Mouse (Mus musculus): ENCODE results near the gene Sfn.

Gene Sfn

GRCm38 (mm10) chr4:133620668-133621067 is 18.7 kb upstream of the Sfn start:
- peak in 1 of 2 experiments; percentile 2 for DNase-seq (ENCODE audit: inconsistent age in 2 of 2, low spot score in 1 of 2)

GRCm38 (mm10) chr4:133619473-133620136 is 17.6 kb upstream of the Sfn start:
- peak in 1 of 2 experiments; percentile 1 for DNase-seq (ENCODE audit: inconsistent age in 2 of 2, low spot score in 1 of 2)

- DNase-seq (ENCODE audit: inconsistent age in 2 of 2, low spot score in 1 of 2) = no peak
These were observed 16.0 kb upstream of the Sfn start for GRCm38 (mm10) chr4:133617936-133618335.

- peak in 1 of 2 experiments; percentile 59 for DNase-seq (ENCODE audit: inconsistent age in 2 of 2, low spot score in 1 of 2)
These were observed 13.4 kb upstream of the Sfn start for GRCm38 (mm10) chr4:133615416-133615815.

GRCm38 (mm10) chr4:133614274-133614761 is 12.3 kb upstream of the Sfn start:
- peak; percentile 83 to 93 for DNase-seq (ENCODE audit: inconsistent age in 2 of 2, low spot score in 1 of 2)

GRCm38 (mm10) chr4:133613867-133614266 is 11.9 kb upstream of the Sfn start:
- no peak for DNase-seq (ENCODE audit: inconsistent age in 2 of 2, low spot score in 1 of 2)

GRCm38 (mm10) chr4:133613026-133613425 is 11.1 kb upstream of the Sfn start:
- no peak for DNase-seq (ENCODE audit: inconsistent age in 2 of 2, low spot score in 1 of 2)

- no peak for DNase-seq (ENCODE audit: inconsistent age in 2 of 2, low spot score in 1 of 2)
These were observed 10.4 kb upstream of the Sfn start for GRCm38 (mm10) chr4:133612416-133612815.

- DNase-seq (ENCODE audit: inconsistent age in 2 of 2, low spot score in 1 of 2) = no peak
These were observed 9.8 kb upstream of the Sfn start for GRCm38 (mm10) chr4:133611815-133612214.

GRCm38 (mm10) chr4:133609719-133610118 is 7.8 kb upstream of the Sfn start:
- peak; percentile 80 to 92 for DNase-seq (ENCODE audit: inconsistent age in 2 of 2, low spot score in 1 of 2)

- no peak for DNase-seq (ENCODE audit: inconsistent age in 2 of 2, low spot score in 1 of 2)
These were observed 5.3 kb upstream of the Sfn start for GRCm38 (mm10) chr4:133607284-133607683.

- DNase-seq (ENCODE audit: inconsistent age in 2 of 2, low spot score in 1 of 2) = no peak
These were observed 3.4 kb upstream of the Sfn start for GRCm38 (mm10) chr4:133605330-133605729.

GRCm38 (mm10) chr4:133604856-133605255 is 2.9 kb upstream of the Sfn start:
- no peak for DNase-seq (ENCODE audit: inconsistent age in 2 of 2, low spot score in 1 of 2)

GRCm38 (mm10) chr4:133604175-133604574 is 2.2 kb upstream of the Sfn start:
- no peak for DNase-seq (ENCODE audit: inconsistent age in 2 of 2, low spot score in 1 of 2)

GRCm38 (mm10) chr4:133603056-133603455 is 1.1 kb upstream of the Sfn start:
- DNase-seq (ENCODE audit: inconsistent age in 2 of 2, low spot score in 1 of 2) = no peak

- no peak for DNase-seq (ENCODE audit: inconsistent age in 2 of 2, low spot score in 1 of 2)
These were observed 1.7 kb downstream of the Sfn start for GRCm38 (mm10) chr4:133600306-133600705.

GRCm38 (mm10) chr4:133599571-133600073 is 2.3 kb downstream of the Sfn start:
- peak; percentile 95 to 97 for DNase-seq (ENCODE audit: inconsistent age in 2 of 2, low spot score in 1 of 2)

- no peak for DNase-seq (ENCODE audit: inconsistent age in 2 of 2, low spot score in 1 of 2)
These were observed 2.9 kb downstream of the Sfn start for GRCm38 (mm10) chr4:133599116-133599515.

- no peak for DNase-seq (ENCODE audit: inconsistent age in 2 of 2, low spot score in 1 of 2)
These were observed 3.4 kb downstream of the Sfn start for GRCm38 (mm10) chr4:133598616-133599015.

GRCm38 (mm10) chr4:133596084-133596483 is 5.9 kb downstream of the Sfn start:
- no peak for DNase-seq (ENCODE audit: inconsistent age in 2 of 2, low spot score in 1 of 2)

- DNase-seq (ENCODE audit: inconsistent age in 2 of 2, low spot score in 1 of 2) = no peak
These were observed 6.4 kb downstream of the Sfn start for GRCm38 (mm10) chr4:133595538-133595937.

- peak; percentile 59 to 91 for DNase-seq (ENCODE audit: inconsistent age in 2 of 2, low spot score in 1 of 2)
These were observed 9.4 kb downstream of the Sfn start for GRCm38 (mm10) chr4:133592570-133592969.
